Mouse (Mus musculus) forebrain, embryonic 15.5 days (tissue): ENCODE data around the gene Ugt1a9. TPM values are rescaled to one million over a fixed set of nuclear protein-coding genes. Genes with fewer than 3 reads are reported as not detected.
"Not testable (repeated sequence)": the region's sequence is repeated elsewhere in the genome, so short reads cannot be mapped to it uniquely, and the experiment has no call there.

Experiments
- ATAC-seq: fragments of 200-750 bp; cut with Nextera tagmentation; replicated peaks from 2 replicates; pipeline ENCODE4 v1.8.0; 2017; ENCODE audit warnings: mild to moderate bottlenecking, moderate TSS enrichment, moderate library complexity
- H3K27ac ChIP-seq: fragments of 300-500 bp; sonication (generic); replicated peaks from 2 replicates; pipeline ENCODE4 v1.5.1; 2015; ENCODE audit warnings: mild to moderate bottlenecking, inconsistent platforms
- H3K27me3 ChIP-seq: fragments of 300-500 bp; sonication (generic); 2 replicates; pipeline ENCODE4 v1.6.1; 2015; ENCODE audit warnings: inconsistent platforms
- H3K36me3 ChIP-seq: fragments of 300-500 bp; sonication (generic); 2 replicates; pipeline ENCODE4 v1.6.1; 2015; ENCODE audit warnings: mild to moderate bottlenecking, inconsistent platforms
- H3K4me1 ChIP-seq: fragments of 300-500 bp; sonication (generic); 2 replicates; pipeline ENCODE4 v1.6.1; 2015; ENCODE audit warnings: inconsistent platforms
- H3K4me2 ChIP-seq: fragments of 300-500 bp; sonication (generic); replicated peaks from 2 replicates; pipeline ENCODE4 v1.6.1; 2015; ENCODE audit warnings: mild to moderate bottlenecking, inconsistent platforms
- H3K4me3 ChIP-seq: fragments of 300-500 bp; sonication (generic); 2 replicates; pipeline ENCODE4 v1.5.1; 2015; ENCODE audit warnings: mild to moderate bottlenecking, inconsistent platforms
- H3K9ac ChIP-seq: fragments of 300-500 bp; sonication (generic); replicated peaks from 2 replicates; pipeline ENCODE4 v1.6.1; 2015; ENCODE audit warnings: mild to moderate bottlenecking, inconsistent platforms
- H3K9me3 ChIP-seq: fragments of 300-500 bp; sonication (generic); 2 replicates; pipeline ENCODE4 v1.6.1; 2016; ENCODE audit warnings: inconsistent platforms
- WGBS: fragments of 180-500 bp; shearing (Covaris S2); methylation state at CpG from one replicate; pipeline ENCODE4 v1.1.7; 2015; ENCODE audit warnings: mixed read lengths; 5-methylcytosine and 5-hydroxymethylcytosine counted together
- polyA plus RNA-seq: library from polyadenylated mRNA; unstranded; fragments of >200 nt; fragmentation: Nextera tagmentation; extraction: Ambion mirVana; gene quantifications from 2 replicates; pipeline ENCODE4 v1.2.1, GENCODE M21; 2015

Ugt1a9 gene
- polyA plus RNA-seq, 1 experiment from 2014 or later: not detected

DNA sequence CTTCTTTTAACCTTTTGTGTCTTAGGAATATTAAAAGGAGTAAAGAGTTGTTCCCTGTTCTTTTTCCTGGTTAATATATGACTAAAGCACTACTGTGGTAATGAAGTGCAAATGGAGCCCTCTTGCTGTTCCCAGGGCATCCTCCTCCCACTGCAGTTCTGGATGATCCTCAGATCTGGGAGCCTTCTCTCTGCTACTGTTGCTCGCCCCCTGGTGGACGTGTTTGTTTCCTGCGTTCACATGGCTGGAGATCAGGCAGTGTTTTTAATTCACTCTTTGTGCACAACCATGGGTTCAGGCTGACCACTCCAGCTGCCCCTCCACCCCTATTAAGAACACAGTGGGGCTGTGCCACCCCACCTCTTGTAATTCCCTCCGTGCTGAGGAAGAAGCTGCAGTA lies 50.0 kb downstream of the Ugt1a9 start:
- not testable (repeated sequence) for H3K4me2 ChIP-seq, H3K4me1 ChIP-seq, ATAC-seq, H3K27me3 ChIP-seq, H3K9ac ChIP-seq, H3K9me3 ChIP-seq, H3K36me3 ChIP-seq, H3K4me3 ChIP-seq, H3K27ac ChIP-seq
- 37% methylated on average over 4 of the region's 4 CpGs for WGBS

DNA sequence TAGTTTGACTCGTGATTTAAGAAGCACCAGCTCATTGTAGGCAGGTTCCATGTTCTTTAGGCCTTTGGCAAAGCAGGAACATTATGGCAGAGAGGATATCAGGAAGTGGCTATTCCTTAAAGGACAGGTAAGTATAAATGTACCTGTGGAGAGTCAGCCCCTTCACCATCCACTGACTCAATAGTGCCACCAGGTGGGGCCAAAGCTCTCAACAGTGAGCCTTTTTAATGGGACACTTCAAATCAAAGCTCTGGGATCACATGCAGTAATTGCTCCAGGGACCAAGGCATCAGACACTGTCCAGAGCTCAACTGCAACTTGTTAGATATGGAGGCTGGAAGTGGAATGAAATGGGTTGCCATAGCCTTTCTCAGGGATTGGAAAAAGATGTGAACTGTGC lies 50.9 kb downstream of the Ugt1a9 start:
- not testable (repeated sequence) for H3K4me1 ChIP-seq, H3K9ac ChIP-seq, H3K4me3 ChIP-seq, H3K27me3 ChIP-seq, H3K9me3 ChIP-seq, H3K4me2 ChIP-seq, ATAC-seq, H3K36me3 ChIP-seq, H3K27ac ChIP-seq
- no CpG with 5 or more reads among the region's 1 CpGs for WGBS

DNA sequence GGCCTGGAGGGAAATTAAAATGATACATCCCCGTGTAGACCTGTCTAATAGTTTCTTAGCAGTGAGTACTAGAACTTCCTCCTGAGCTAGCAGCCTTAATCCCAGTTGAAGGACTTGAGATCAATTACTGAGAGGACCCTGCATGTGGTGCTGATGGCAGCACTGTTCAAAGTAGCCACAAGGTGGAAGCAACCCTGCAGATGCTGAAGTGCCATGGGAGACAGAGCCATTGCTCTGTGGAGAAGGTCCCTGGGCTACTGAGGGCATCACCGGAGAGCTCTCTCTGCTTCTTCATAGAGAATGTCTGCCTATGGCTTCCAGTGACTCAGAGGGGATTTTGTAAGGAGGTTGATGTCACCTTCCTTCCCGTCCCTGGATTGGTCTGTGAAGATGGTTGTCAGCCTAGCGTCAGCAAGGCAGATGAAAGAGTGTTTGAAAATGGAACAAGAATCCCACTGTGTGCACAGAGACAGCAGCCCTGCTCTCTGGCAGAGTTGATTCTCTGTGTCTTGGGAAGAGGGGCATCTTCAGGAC lies 55.3 kb downstream of the Ugt1a9 start:
- H3K27ac ChIP-seq, H3K9ac ChIP-seq, H3K27me3 ChIP-seq, ATAC-seq, H3K4me2 ChIP-seq, H3K36me3 ChIP-seq, H3K4me1 ChIP-seq, H3K9me3 ChIP-seq, H3K4me3 ChIP-seq: not testable (repeated sequence)
- WGBS: 75% methylated on average over 4 of the region's 4 CpGs

DNA sequence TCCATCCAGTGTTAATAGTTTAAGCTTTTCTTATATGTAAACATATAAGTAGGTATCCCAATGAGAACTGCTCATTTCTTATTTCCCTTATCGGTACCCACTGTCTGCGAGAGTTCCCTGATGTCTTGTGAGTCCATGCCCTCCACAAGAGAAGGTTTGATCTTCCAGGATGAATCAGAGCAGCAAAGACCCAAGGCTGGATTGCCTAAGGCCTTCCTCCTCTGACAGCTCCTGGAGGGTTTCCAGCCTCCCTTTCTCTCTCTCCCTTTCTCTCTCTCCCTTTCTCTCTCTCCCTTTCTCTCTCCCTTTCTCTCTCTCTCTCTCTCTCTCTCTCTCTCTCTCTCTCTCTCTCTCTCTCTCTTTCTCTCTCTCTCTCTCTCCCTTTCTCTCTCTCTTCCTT lies 58.5 kb downstream of the Ugt1a9 start:
- H3K36me3 ChIP-seq, H3K4me1 ChIP-seq, H3K4me2 ChIP-seq, H3K9me3 ChIP-seq, H3K27ac ChIP-seq, H3K9ac ChIP-seq, H3K27me3 ChIP-seq, H3K4me3 ChIP-seq, ATAC-seq: not testable (repeated sequence)
- WGBS: 85% methylated on average over 2 of the region's 2 CpGs

DNA sequence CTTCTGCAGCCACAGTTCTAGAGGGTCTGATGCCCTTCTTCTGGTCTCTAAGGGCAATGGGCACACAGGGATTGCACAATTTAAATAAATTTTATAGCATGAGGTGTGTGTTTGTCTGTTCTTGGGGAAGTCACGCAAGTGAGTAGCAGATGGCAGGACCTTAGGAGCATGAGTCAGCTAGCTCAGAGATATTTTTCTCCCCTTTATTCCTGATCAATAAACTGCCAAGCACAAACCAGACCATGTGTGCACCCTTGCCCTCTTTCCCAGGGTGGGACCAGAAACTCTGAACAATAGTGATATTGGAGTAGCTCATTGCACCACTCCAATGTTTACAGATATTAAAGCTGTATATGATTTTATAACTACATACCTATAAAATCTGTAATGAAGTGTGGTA lies 59.6 kb downstream of the Ugt1a9 start:
- H3K27ac ChIP-seq, H3K9me3 ChIP-seq, H3K9ac ChIP-seq, H3K4me2 ChIP-seq, H3K4me3 ChIP-seq, H3K36me3 ChIP-seq, H3K4me1 ChIP-seq, H3K27me3 ChIP-seq, ATAC-seq: not testable (repeated sequence)
- WGBS: 97% methylated on average over 1 of the region's 1 CpGs

DNA sequence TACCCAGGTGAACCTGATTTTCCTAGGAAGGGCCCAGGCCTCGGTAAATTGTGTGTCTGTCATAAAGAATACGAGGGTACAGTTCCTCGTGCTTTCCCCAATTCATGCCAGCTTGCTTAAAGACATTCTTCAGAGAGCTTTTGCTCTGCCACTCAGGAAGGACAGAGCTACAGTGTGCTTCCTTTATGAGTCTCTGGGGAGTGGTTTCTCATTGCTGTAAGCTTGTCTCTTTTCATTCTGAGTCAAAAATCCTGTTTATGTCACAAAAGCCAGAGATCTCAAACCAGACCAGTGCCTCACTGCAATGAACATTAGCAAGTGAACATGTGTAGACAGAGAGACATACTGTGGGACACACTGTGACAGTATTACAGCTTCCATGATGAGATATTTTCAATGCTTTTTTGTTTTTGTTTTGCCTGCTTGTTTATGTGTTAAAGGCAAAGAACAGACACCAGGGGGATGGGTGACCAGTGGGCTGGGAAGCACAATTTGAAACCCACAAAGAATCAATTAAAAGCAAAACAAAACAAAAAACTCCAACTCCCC lies 63.4 kb downstream of the Ugt1a9 start:
- Histone ChIP-seq H3K9me3 (no peaks in the 10 kb centered on the region), H3K27me3 (no peaks in the 10 kb centered on the region), H3K36me3 (no peaks in the 10 kb centered on the region), H3K9ac (no peak overlapping the region), H3K27ac (peak overlapping the region; percentile 25; the same call in 1 of the 2 replicates), H3K4me1 (peaks cover 10% of the 10 kb centered on the region), H3K4me3 (no peak overlapping the region), H3K4me2 (no peak overlapping the region)
- WGBS: 32% methylated on average over 3 of the region's 3 CpGs
- 0 out of 2 replicates have a peak, but pooled peaks have one; percentile 11 for ATAC-seq

DNA sequence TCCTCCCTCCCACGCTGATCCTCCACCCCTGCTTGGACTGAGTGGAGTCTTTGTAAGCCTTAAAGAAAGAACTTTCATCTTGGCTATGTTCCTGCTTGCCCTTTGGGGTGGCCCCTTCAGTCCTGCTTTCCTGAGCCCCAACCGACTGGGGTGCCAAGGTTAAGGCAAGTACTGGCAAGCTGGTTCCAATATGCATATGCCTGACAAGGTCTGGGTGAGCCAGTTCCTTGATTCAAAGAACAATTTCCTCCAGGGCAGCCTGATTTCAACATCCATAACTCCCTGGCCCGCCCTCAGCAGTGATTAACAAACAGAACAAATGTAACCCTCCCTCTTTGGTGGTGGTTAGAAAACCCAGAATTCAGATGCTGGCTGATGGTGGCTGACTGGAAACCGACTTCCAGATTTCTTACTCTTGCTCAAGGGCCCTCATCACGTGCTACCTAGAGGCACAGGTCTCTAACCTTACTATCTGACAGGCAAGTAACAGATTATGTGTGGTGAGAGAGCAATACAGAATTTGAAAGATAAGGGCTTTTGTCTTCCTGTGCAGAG lies 63.9 kb downstream of the Ugt1a9 start, which contains the start of gene Ugt1a6a:
Gene Ugt1a6a, plus strand, starts transcription at position 353 of the 555 bp plus-strand sequence.
- ATAC-seq: peak; percentile 72
- not testable (repeated sequence) for H3K4me1 ChIP-seq, H3K36me3 ChIP-seq

DNA sequence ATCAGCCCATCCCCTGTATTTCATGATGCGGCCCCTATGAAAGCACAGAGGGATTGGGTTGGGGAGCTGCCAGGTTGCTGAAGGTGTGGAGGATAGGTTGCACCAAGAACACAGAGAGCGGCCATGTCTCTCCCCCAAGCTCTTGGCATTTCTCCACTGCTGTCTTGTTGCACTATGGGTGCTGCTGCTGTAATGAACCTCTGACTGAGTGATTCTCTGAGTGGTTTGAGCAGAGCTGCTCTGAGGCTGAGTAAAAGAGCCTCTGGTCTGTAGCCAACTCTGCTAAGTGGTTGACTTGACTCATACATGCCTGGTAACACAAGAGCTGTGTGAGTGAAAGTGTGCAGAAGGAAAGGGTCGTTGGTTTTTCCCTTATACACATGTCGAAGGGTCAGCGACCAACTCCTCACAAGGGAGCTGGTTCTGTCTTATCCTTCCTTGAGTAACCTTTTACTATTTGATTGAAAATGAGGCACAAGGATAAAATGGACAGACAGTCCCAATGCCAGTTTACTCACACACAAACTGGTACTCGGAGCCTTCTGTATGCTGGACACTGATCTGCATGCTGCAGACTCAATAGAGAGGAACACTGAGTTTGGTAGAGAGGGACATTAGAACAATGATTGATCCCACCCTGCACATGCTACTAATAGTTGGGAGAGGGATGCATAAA lies 64.8 kb downstream of the Ugt1a9 start:
- not testable (repeated sequence) for H3K27ac ChIP-seq, H3K4me2 ChIP-seq, H3K4me3 ChIP-seq, ATAC-seq, H3K9ac ChIP-seq, H3K9me3 ChIP-seq, H3K4me1 ChIP-seq, H3K27me3 ChIP-seq, H3K36me3 ChIP-seq
- WGBS: 84% methylated on average over 5 of the region's 6 CpGs

More for the DNA sequence above, 63.9 kb downstream of the Ugt1a9 start, which contains the start of gene Ugt1a6a:
- 21% methylated on average over 5 of the region's 5 CpGs for WGBS
- H3K9me3 ChIP-seq, H3K4me2 ChIP-seq, H3K9ac ChIP-seq, H3K27me3 ChIP-seq, H3K4me3 ChIP-seq: not testable (repeated sequence)
- H3K27ac ChIP-seq: peak within 1 kb of the TSS; percentile 25; the same call in 1 of the 2 replicates

DNA sequence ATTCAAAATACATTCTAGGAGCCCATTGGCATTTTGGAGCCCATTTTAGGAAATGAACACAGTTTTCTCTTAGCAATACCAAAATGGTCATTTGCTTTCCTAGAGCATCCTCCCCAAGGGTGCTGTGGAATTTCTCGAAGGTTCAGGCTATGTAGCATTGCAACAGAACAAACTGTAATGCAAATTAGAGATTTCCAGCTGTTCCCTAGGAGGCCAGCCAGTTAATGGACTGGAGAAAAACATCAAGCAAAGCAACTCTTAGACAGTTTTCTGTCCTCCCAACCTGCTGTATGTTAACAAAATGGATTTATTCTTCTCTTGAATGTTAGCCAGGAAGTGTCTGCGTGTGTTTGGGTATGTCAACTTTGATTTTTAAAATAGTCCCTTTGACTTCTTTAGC lies 66.0 kb downstream of the Ugt1a9 start:
- Histone ChIP-seq H3K9ac (no peak overlapping the region), H3K27ac (no peak overlapping the region), H3K36me3 (no peaks in the 10 kb centered on the region), H3K9me3 (no peaks in the 10 kb centered on the region), H3K4me1 (peaks cover 10% of the 10 kb centered on the region), H3K27me3 (no peaks in the 10 kb centered on the region), H3K4me2 (no peak overlapping the region), H3K4me3 (no peak overlapping the region)
- WGBS: 78% methylated on average over 2 of the region's 2 CpGs
- no peak for ATAC-seq

DNA sequence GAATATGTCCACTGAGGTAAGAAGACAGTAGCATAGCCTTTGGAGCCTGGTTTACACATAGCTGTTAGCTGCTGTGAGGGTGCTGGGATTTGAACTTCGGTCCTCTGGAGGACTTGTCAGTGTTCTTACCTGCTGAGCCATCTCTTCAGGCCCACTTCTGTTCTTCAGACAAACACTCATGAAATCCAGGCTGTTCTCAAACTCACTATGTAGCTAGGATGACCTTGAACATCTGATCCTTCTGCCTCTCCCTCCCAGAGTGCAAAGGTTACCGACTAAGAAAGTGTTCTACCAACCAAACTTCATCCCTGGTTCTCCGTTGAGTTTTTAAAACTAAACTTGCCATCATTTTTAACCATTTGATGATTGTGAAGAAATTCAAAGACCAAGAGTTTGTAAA lies 66.7 kb downstream of the Ugt1a9 start:
- Histone ChIP-seq H3K4me2 (no peak overlapping the region), H3K4me1 (peaks cover 10% of the 10 kb centered on the region), H3K27me3 (no peaks in the 10 kb centered on the region), H3K27ac (no peak overlapping the region), H3K9ac (no peak overlapping the region), H3K9me3 (no peaks in the 10 kb centered on the region), H3K36me3 (no peaks in the 10 kb centered on the region), H3K4me3 (no peak overlapping the region)
- no peak for ATAC-seq
- 89% methylated on average over 3 of the region's 3 CpGs for WGBS

DNA sequence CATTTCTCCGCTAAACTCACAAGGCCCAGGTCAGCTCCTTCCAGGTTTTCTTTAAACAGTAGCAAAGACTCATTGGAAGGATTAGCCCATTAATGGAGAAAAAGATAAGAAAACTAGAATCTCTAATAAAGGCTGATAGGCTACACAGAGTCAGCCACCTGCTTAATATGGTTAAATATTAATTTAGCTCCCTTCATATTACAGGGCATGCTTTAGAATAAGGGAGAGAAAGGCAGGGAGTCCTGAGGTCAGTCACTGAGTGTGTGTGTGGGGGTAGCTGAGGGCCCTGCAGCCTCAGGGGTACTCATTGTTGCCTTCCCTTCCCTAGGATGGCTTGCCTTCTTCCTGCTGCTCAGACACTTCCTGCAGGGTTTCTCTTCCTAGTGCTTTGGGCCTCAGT lies 67.5 kb downstream of the Ugt1a9 start:
- Histone ChIP-seq H3K4me3 (no peak overlapping the region), H3K36me3 (no peaks in the 10 kb centered on the region), H3K27me3 (no peaks in the 10 kb centered on the region), H3K4me2 (no peak overlapping the region), H3K9ac (no peak overlapping the region), H3K4me1 (peaks cover 10% of the 10 kb centered on the region), H3K27ac (no peak overlapping the region), H3K9me3 (no peaks in the 10 kb centered on the region)
- no peak for ATAC-seq
- WGBS: 90% methylated on average over 1 of the region's 1 CpGs

DNA sequence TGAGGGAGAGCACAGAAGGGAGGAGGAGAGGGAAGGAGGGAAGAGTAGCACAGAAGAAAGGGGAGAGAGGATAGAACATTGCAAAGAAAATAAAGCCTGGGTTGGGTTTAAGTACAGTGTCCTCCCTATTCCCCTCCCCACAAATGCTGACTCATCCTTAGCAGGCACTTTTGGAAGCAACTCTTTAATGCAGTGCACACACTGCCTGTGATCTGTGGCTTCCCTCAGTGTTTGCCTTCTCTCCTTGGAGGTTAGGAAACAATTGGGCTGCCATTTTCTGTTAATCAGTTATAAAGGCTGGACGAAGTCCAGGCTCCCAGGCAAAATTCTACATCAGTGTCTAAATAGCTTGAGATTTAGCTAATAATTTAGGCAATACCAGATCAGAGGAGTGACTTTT lies 69.9 kb downstream of the Ugt1a9 start:
- 55% methylated on average over 1 of the region's 1 CpGs for WGBS
- H3K27ac ChIP-seq, H3K27me3 ChIP-seq, H3K4me1 ChIP-seq, H3K36me3 ChIP-seq, ATAC-seq, H3K4me2 ChIP-seq, H3K9me3 ChIP-seq, H3K4me3 ChIP-seq, H3K9ac ChIP-seq: not testable (repeated sequence)
